Mouse (Mus musculus): ENCODE measurements around the gene Gp5.

DNA sequence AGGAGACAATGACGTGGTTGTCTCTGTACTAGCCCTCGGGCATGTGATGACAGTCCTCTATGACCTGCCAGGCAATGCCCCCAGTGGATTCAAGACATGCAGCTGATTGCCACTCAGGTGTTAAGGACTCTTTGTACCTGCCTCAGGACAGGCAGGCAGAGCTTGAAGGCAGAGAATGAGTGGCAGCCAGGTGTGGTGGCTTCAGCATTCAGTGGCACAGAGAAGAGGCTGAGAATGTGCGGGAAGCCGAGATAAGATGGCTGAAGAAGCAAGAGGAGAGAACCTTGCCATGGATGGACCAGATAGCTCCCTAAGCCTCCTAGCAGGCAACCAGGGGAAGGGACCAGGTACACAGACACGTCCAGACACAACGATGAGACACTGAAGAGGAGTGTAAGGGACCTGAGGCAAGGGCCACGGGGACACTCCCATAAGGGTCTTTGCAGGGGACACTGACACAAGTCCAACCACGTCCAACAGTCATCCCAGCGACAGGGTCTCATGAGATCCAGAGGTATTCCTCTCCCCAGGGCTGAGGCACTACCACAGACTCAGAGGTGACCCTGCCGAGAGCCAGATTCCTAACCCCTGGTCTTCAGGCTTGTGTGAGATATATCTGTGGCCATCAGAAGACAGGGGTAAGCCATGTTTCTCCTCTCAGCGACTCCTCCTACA, 13.8 kb downstream of the Gp5 start:
- TF ChIP-seq CTCF (IDR thresholded peaks at IDR 0.05; ENCODE audit: low read depth, low read length) (no peak), POLR2A (IDR thresholded peaks at IDR 0.05; ENCODE audit: extremely low read depth, insufficient read depth, low read length) (no peak)
